Mouse (Mus musculus): ENCODE measurements around the gene Umod.

GRCm38 (mm10) chr7:119418523-119418922 is 60.6 kb downstream of the Umod start:
- TF ChIP-seq JUND (conservative IDR thresholded peaks at IDR 0.05; ENCODE audit: low read depth, low read length) (no peak), CTCF (conservative IDR thresholded peaks at IDR 0.05 in 1 of 2, IDR thresholded peaks at IDR 0.05 in 1 of 2; ENCODE audit: low read depth in 2 of 2, low read length in 2 of 2) (no peak), MXI1 (IDR thresholded peaks at IDR 0.05; ENCODE audit: low read depth, low read length) (no peak), POLR2A (IDR thresholded peaks at IDR 0.05; ENCODE audit: low read depth, low read length) (no peak), POLR2AphosphoS2 (IDR thresholded peaks at IDR 0.05; ENCODE audit: low read depth, low read length) (no peak), ETS1 (conservative IDR thresholded peaks at IDR 0.05; ENCODE audit: low read depth, low read length) (no peak)
